In genomic region chr1:127514479-127514878, GRCm38 (mm10) we compare ENCODE assay signal across 22 mouse cellular contexts.
A peak's percentile ranks its signal among the peaks of the same experiment; 100 is the strongest.
DNase-seq lines count a peak whose midpoint lies in the region; ATAC-seq lines count a peak whose summit lies in the region.
"Had no signal": no experiment of that assay in that cellular context is flagged by ENCODE, and none has a peak within 500 bp of the region (broad histone marks: within the 10 kb centered on the region; RNA-seq: fewer than 3 reads in every experiment).

No protein-coding gene starts in this region.

- peak; percentile 52 to 61 for ATAC-seq in hematopoietic stem cell, adult 5-6 weeks (replicated peaks in 1 of 2; ENCODE audit: insufficient read depth in 1 of 2, low FRiP score in 2 of 2, low TSS enrichment in 1 of 2, low read depth in 1 of 2, poor library complexity in 2 of 2, severe bottlenecking in 2 of 2)
- no peak for ATAC-seq in hindbrain, embryonic 13.5 days (ENCODE audit: low FRiP score)
- ATAC-seq: CD4-positive, CD25-positive, alpha-beta regulatory T cell, adult 4 months; forebrain, embryonic 15.5 days; intestine, embryonic 15.5 days; midbrain, embryonic 16.5 days had no signal

- H3K27ac ChIP-seq in hindbrain, embryonic 13.5 days = no peak overlapping the region
- H3K27ac ChIP-seq: embryonic facial prominence, embryonic 12.5 days; forebrain, embryonic 15.5 days; gastrocnemius, adult 2 months; heart, embryonic 15.5 days; hindbrain, embryonic 12.5 days; intestine, embryonic 15.5 days; liver, embryonic 14.5 days; stomach, embryonic 15.5 days had no signal

- 75% methylated on average over 3 of the region's 3 CpGs for WGBS in hindbrain, embryonic 13.5 days

- no peaks in the 10 kb centered on the region for H3K9me3 ChIP-seq in hindbrain, embryonic 13.5 days
- H3K9me3 ChIP-seq: embryonic facial prominence, embryonic 12.5 days; forebrain, embryonic 15.5 days; heart, embryonic 15.5 days; intestine, embryonic 15.5 days; stomach, embryonic 15.5 days had no signal

- H3K9ac ChIP-seq in hindbrain, embryonic 13.5 days = no peak overlapping the region
- H3K9ac ChIP-seq: embryonic facial prominence, embryonic 12.5 days; forebrain, embryonic 15.5 days; heart, embryonic 15.5 days; hindbrain, embryonic 12.5 days; intestine, embryonic 15.5 days; liver, embryonic 14.5 days; stomach, embryonic 15.5 days had no signal

- H3K4me2 ChIP-seq in hindbrain, embryonic 13.5 days = no peak overlapping the region
- H3K4me2 ChIP-seq: embryonic facial prominence, embryonic 12.5 days; forebrain, embryonic 15.5 days; heart, embryonic 15.5 days; hindbrain, embryonic 12.5 days; intestine, embryonic 15.5 days; stomach, embryonic 15.5 days had no signal

- H3K4me3 ChIP-seq in hindbrain, embryonic 13.5 days = no peak overlapping the region
- H3K4me3 ChIP-seq: embryonic facial prominence, embryonic 12.5 days; forebrain, embryonic 15.5 days; gastrocnemius, adult 2 months; heart, embryonic 15.5 days; hindbrain, embryonic 12.5 days; intestine, embryonic 15.5 days; stomach, embryonic 15.5 days had no signal

- H3K36me3 ChIP-seq in hindbrain, embryonic 13.5 days = peaks cover 7% of the 10 kb centered on the region
- H3K36me3 ChIP-seq: embryonic facial prominence, embryonic 12.5 days; heart, embryonic 15.5 days; hindbrain, embryonic 12.5 days; intestine, embryonic 15.5 days; stomach, embryonic 15.5 days had no signal

- no peaks in the 10 kb centered on the region for H3K27me3 ChIP-seq in hindbrain, embryonic 13.5 days
- H3K27me3 ChIP-seq: embryonic facial prominence, embryonic 12.5 days; forebrain, embryonic 15.5 days; heart, embryonic 15.5 days; hindbrain, embryonic 12.5 days; intestine, embryonic 15.5 days; stomach, embryonic 15.5 days had no signal

- no peaks in the 10 kb centered on the region; the same call in 1 of the 2 replicates for H3K4me1 ChIP-seq in hindbrain, embryonic 13.5 days (replicated peaks)
- H3K4me1 ChIP-seq: embryonic facial prominence, embryonic 12.5 days; forebrain, embryonic 15.5 days; hindbrain, embryonic 12.5 days; intestine, embryonic 15.5 days; stomach, embryonic 15.5 days had no signal

- peak; percentile 43 for DNase-seq in lung, postnatal 25 days (ENCODE audit: low spot score)
- no peak for DNase-seq in lung, postnatal 14 days
- peak; percentile 47 for DNase-seq in spleen, adult 12 weeks (ENCODE audit: low spot score)
- DNase-seq in cerebellum, adult 18-20 months = no peak
- DNase-seq in neural tube, embryonic 10.5 days (ENCODE audit: extremely low spot score, low spot score) = no peak
- DNase-seq: adrenal gland, adult 2 months; cerebellum, adult 11-12 months; gastrocnemius, adult 2 months; layer of hippocampus, postnatal 36 days; left cerebral cortex, postnatal 4 days; thymus, adult 2 months had no signal

Comparison
In these comparisons a context has a peak if more than half of its experiments do, and no peak if none do; other contexts are left out.
1. DNase-seq: peak in lung, postnatal 25 days (single experiment) and spleen, adult 12 weeks (single experiment); none in lung, postnatal 14 days (single experiment), cerebellum, adult 18-20 months (0 of 2) and neural tube, embryonic 10.5 days (single experiment).